Comparison of ENCODE assay signal across 8 mouse cellular contexts in the genomic region with DNA sequence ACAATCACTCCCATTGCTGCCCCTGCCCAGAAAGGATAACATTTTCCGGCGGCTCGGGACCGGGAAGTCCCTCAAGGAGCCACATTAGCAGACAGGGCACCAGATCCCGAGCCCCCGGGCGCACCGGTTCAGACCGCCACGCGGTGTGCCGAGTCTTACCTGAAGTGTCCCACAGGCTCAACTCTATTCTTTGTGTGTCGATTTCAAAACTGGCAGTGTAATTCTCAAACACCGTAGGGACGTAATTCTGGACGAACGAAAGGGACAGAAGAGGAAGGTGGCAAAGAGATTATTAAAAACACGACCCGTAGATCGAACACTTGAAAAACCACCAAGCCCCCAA. TPM values are rescaled to one million over a fixed set of nuclear protein-coding genes. Genes with fewer than 3 reads are reported as not detected.
DNase-seq lines count a peak whose midpoint lies in the region; ATAC-seq and TF ChIP-seq lines count a peak whose summit lies in the region.

No protein-coding gene starts in this region.

- no peaks in the 10 kb centered on the region for H3K36me3 ChIP-seq in heart, embryonic 13.5 days
- H3K36me3 ChIP-seq in C2C12 (ENCODE audit: control insufficient read depth, insufficient read depth) = peaks cover 29% of the 10 kb centered on the region
- H3K36me3 ChIP-seq in forebrain, embryonic 12.5 days (replicated peaks) = peaks cover 9% of the 10 kb centered on the region; the same call in 1 of the 2 replicates
- H3K36me3 ChIP-seq in liver, embryonic 14.5 days (replicated peaks; ENCODE audit: control insufficient read depth, insufficient read depth, low read depth) = no peaks in the 10 kb centered on the region

- ATAC-seq in heart, embryonic 13.5 days (ENCODE audit: extremely low read depth, insufficient number of reproducible peaks, low FRiP score, low TSS enrichment) = no peak
- ATAC-seq in forebrain, embryonic 12.5 days (ENCODE audit: low FRiP score) = peak; percentile 30; the same call in 1 of the 2 replicates
- ATAC-seq in liver, embryonic 14.5 days (ENCODE audit: insufficient read depth) = no peak

- peaks cover 26% of the 10 kb centered on the region for H3K27me3 ChIP-seq in heart, embryonic 13.5 days (replicated peaks)
- H3K27me3 ChIP-seq in C2C12 (ENCODE audit: control insufficient read depth, insufficient read depth, insufficient read length) = no peaks in the 10 kb centered on the region
- peaks cover 4% of the 10 kb centered on the region; the same call in 1 of the 2 replicates for H3K27me3 ChIP-seq in forebrain, embryonic 12.5 days
- H3K27me3 ChIP-seq in liver, embryonic 14.5 days (ENCODE audit: control insufficient read depth, insufficient read depth, low read length) = peaks cover 21% of the 10 kb centered on the region

- peak overlapping the region; percentile 92 for H3K27ac ChIP-seq in heart, embryonic 13.5 days (replicated peaks)
- peak overlapping the region; percentile 92 for H3K27ac ChIP-seq in forebrain, embryonic 12.5 days
- no peak overlapping the region for H3K27ac ChIP-seq in liver, embryonic 14.5 days

- no peak for TF ChIP-seq EP300 in liver, embryonic 14.5 days (IDR thresholded peaks at IDR 0.05; ENCODE audit: low read depth)

- peak overlapping the region; percentile 97 for H3K9ac ChIP-seq in heart, embryonic 13.5 days
- H3K9ac ChIP-seq in forebrain, embryonic 12.5 days = peak overlapping the region; percentile 98
- peak overlapping the region; percentile 55 for H3K9ac ChIP-seq in liver, embryonic 14.5 days (replicated peaks)

- no peak for TF ChIP-seq CTCF in C2C12 (IDR thresholded peaks at IDR 0.05; ENCODE audit: control insufficient read depth, insufficient read depth, insufficient read length)
- TF ChIP-seq CTCF in liver, embryonic 14.5 days (IDR thresholded peaks at IDR 0.05; ENCODE audit: low read depth) = no peak

- H3K4me1 ChIP-seq in heart, embryonic 13.5 days = peaks cover 33% of the 10 kb centered on the region
- H3K4me1 ChIP-seq in forebrain, embryonic 12.5 days = peaks cover 26% of the 10 kb centered on the region
- peaks cover 0 to 5% of the 10 kb centered on the region in 2 experiments; a peak in 2 of 4 replicates for H3K4me1 ChIP-seq in liver, embryonic 14.5 days (replicated peaks; ENCODE audit: control insufficient read depth in 2 of 2, insufficient read depth in 2 of 2, low read length in 1 of 2)

- H3K9me3 ChIP-seq in heart, embryonic 13.5 days = no peaks in the 10 kb centered on the region
- no peaks in the 10 kb centered on the region for H3K9me3 ChIP-seq in forebrain, embryonic 12.5 days
- no peaks in the 10 kb centered on the region for H3K9me3 ChIP-seq in liver, embryonic 14.5 days (ENCODE audit: control insufficient read depth, low read length)

- H3K4me3 ChIP-seq in heart, embryonic 13.5 days = peak overlapping the region; percentile 89
- H3K4me3 ChIP-seq in C2C12 (ENCODE audit: insufficient read depth, poor library complexity, severe bottlenecking) = peak overlapping the region; percentile 97
- H3K4me3 ChIP-seq in forebrain, embryonic 12.5 days (replicated peaks) = peak overlapping the region; percentile 93
- H3K4me3 ChIP-seq in liver, embryonic 14.5 days (ENCODE audit: insufficient read depth in 1 of 2, low read depth in 2 of 2, low read length in 2 of 2) = peak overlapping the region; percentile 56 to 77

- WGBS in heart, embryonic 13.5 days = under 1% methylated on average over 20 of the region's 20 CpGs
- WGBS in forebrain, embryonic 12.5 days = under 1% methylated on average over 20 of the region's 20 CpGs
- 0% methylated on average over 20 of the region's 20 CpGs for WGBS in liver, embryonic 14.5 days (ENCODE audit: insufficient replicate concordance)

- peak overlapping the region; percentile 74 for H3K4me2 ChIP-seq in heart, embryonic 13.5 days
- H3K4me2 ChIP-seq in forebrain, embryonic 12.5 days = peak overlapping the region; percentile 70
- H3K4me2 ChIP-seq in liver, embryonic 14.5 days (ENCODE audit: low read depth) = peak overlapping the region; percentile 31

- peaks cover 56% of the 10 kb centered on the region for H3K79me3 ChIP-seq in C2C12 (ENCODE audit: low read depth)

- H3K79me2 ChIP-seq in C2C12 (ENCODE audit: control insufficient read depth, insufficient read depth) = peaks cover 59% of the 10 kb centered on the region

- peak overlapping the region; percentile 91 for H3ac ChIP-seq in C2C12 (ENCODE audit: control insufficient read depth, insufficient read length, low read depth)

- DNase-seq in heart, adult 11 months = no peak
- no peak for DNase-seq in liver, embryonic 14.5 days (ENCODE audit: low read depth in 3 of 3, low spot score in 3 of 3)
- DNase-seq in adrenal gland, adult (ENCODE audit: inconsistent age in 2 of 2, low spot score in 1 of 2) = no peak
- no peak for DNase-seq in Muller cell, postnatal 12 days (ENCODE audit: inconsistent ontology term)
- no peak for DNase-seq in c-Kit-positive CD71-positive TER-119-positive erythroid progenitor cells, embryonic 14.5 days (ENCODE audit: low spot score)

TF ChIP-seq in C2C12, 6 proteins besides CTCF, POLR2A, EP300 and RAD21:
- TF ChIP-seq FOSL1 (IDR thresholded peaks at IDR 0.05; ENCODE audit: insufficient read depth, low read length, poor library complexity, severe bottlenecking) (no peak), USF1 (IDR thresholded peaks at IDR 0.05; ENCODE audit: low read depth) (no peak), MAX (IDR thresholded peaks at IDR 0.05) (no peak), MYOG (IDR thresholded peaks at IDR 0.05; ENCODE audit: control insufficient read depth, extremely low read depth, insufficient read length) (no peak), MYOD1 (IDR thresholded peaks at IDR 0.05; ENCODE audit: control insufficient read depth, insufficient read length, low read depth) (no peak), CEBPB (IDR thresholded peaks at IDR 0.05; ENCODE audit: low read depth) (no peak)

RNA-seq across cellular contexts. Expression of gene Rnd3, which starts 0.9 kb away (rescaled TPM):
- polyA plus RNA-seq in heart, embryonic 13.5 days (2015; fragmentation: Nextera tagmentation; extraction: Ambion mirVana) = 27.3 and 28.4 TPM in 2 replicates
- polyA plus RNA-seq in C2C12 (2012; fragmentation: generic; extraction: Trizol) = 8.5 TPM
- 201 and 236 TPM in 2 replicates for polyA plus RNA-seq in forebrain, embryonic 12.5 days (2016; fragmentation: Nextera tagmentation; extraction: Ambion mirVana)
- 3.4 and 4.8 TPM in 2 replicates for polyA plus RNA-seq in liver, embryonic 14.5 days (2012; rRNA removed)
- 11.7 and 13.0 TPM in 2 replicates for polyA plus RNA-seq in liver, embryonic 14.5 days (2014; fragmentation: Nextera tagmentation; extraction: Ambion mirVana)
